Mouse (Mus musculus): ENCODE results near the gene Asic2. TPM values are rescaled to one million over a fixed set of nuclear protein-coding genes. Genes with fewer than 3 reads are reported as not detected.

Gene Asic2
- total and polyA plus RNA-seq, 3 experiments: not detected

GRCm38 (mm10) chr11:81634360-81635350, 333.6 kb downstream of the Asic2 start:
- DNase-seq (ENCODE audit: low read depth, low spot score): peak; percentile 36

GRCm38 (mm10) chr11:81625199-81625598, 343.1 kb downstream of the Asic2 start:
- no peaks in the 10 kb centered on the region for H3K36me3 ChIP-seq (ENCODE audit: control insufficient read depth in 1 of 2, insufficient read depth in 2 of 2, low read length in 2 of 2)
- no peaks in the 10 kb centered on the region for H3K79me2 ChIP-seq (ENCODE audit: control insufficient read depth, insufficient read depth, low read length, poor library complexity)
- H3K27me3 ChIP-seq (ENCODE audit: control insufficient read depth in 1 of 2, insufficient read depth in 2 of 2, low read length in 2 of 2): no peaks in the 10 kb centered on the region
- H3K4me1 ChIP-seq (ENCODE audit: control insufficient read depth in 1 of 2, insufficient read depth in 2 of 2, low read length in 2 of 2): no peaks in the 10 kb centered on the region
- TF ChIP-seq USF1 (IDR thresholded peaks at IDR 0.05; ENCODE audit: low read depth, low read length) (no peak), POLR2A (IDR thresholded peaks at IDR 0.05; ENCODE audit: control insufficient read depth in 1 of 2, insufficient read depth in 1 of 2, low read depth in 1 of 2, low read length in 2 of 2, poor library complexity in 1 of 2) (no peak)
- H3K9me3 ChIP-seq (replicated peaks; ENCODE audit: insufficient read depth, low read length): no peaks in the 10 kb centered on the region
- H3K27ac ChIP-seq (ENCODE audit: control insufficient read depth, low read depth, low read length): no peak overlapping the region
- H3K4me3 ChIP-seq (ENCODE audit: control insufficient read depth in 1 of 2, insufficient read depth in 1 of 2, low read depth in 2 of 2, low read length in 2 of 2): no peak overlapping the region
- DNase-seq (ENCODE audit: low read depth, low spot score): no peak
- no peak overlapping the region for H3K9ac ChIP-seq (ENCODE audit: control insufficient read depth, low read depth, low read length, poor library complexity, severe bottlenecking)

More at GRCm38 (mm10) chr11:81634360-81635350, 333.6 kb downstream of the Asic2 start:
- Histone ChIP-seq H3K4me1 (ENCODE audit: control insufficient read depth in 1 of 2, insufficient read depth in 2 of 2, low read length in 2 of 2) (no peaks in the 10 kb centered on the region), H3K4me3 (ENCODE audit: control insufficient read depth in 1 of 2, insufficient read depth in 1 of 2, low read depth in 2 of 2, low read length in 2 of 2) (no peak overlapping the region), H3K9ac (ENCODE audit: control insufficient read depth, low read depth, low read length, poor library complexity, severe bottlenecking) (no peak overlapping the region), H3K79me2 (ENCODE audit: control insufficient read depth, insufficient read depth, low read length, poor library complexity) (no peaks in the 10 kb centered on the region), H3K36me3 (ENCODE audit: control insufficient read depth in 1 of 2, insufficient read depth in 2 of 2, low read length in 2 of 2) (no peaks in the 10 kb centered on the region), H3K27me3 (ENCODE audit: control insufficient read depth in 1 of 2, insufficient read depth in 2 of 2, low read length in 2 of 2) (no peaks in the 10 kb centered on the region), H3K9me3 (replicated peaks; ENCODE audit: insufficient read depth, low read length) (no peaks in the 10 kb centered on the region), H3K27ac (ENCODE audit: control insufficient read depth, low read depth, low read length) (no peak overlapping the region)
- TF ChIP-seq MYB (IDR thresholded peaks at IDR 0.05; ENCODE audit: low read depth, low read length) (no peak), CTCF (IDR thresholded peaks at IDR 0.05 in 2 of 3, conservative IDR thresholded peaks at IDR 0.05 in 1 of 3; ENCODE audit: control insufficient read depth in 1 of 3, insufficient read depth in 1 of 3, low read depth in 2 of 3, low read length in 3 of 3, poor library complexity in 1 of 3, severe bottlenecking in 1 of 3) (peak; percentile 49 to 72 (median 62)), KAT2A (conservative IDR thresholded peaks at IDR 0.05; ENCODE audit: low read depth, low read length) (no peak), MXI1 (IDR thresholded peaks at IDR 0.05; ENCODE audit: low read depth, low read length) (no peak), POLR2AphosphoS2 (IDR thresholded peaks at IDR 0.05; ENCODE audit: low read length) (no peak), RAD21 (IDR thresholded peaks at IDR 0.05; ENCODE audit: low read depth, low read length) (peak; percentile 44)

GRCm38 (mm10) chr11:81620516-81620915, 347.7 kb downstream of the Asic2 start:
- no peaks in the 10 kb centered on the region for H3K79me2 ChIP-seq (ENCODE audit: control insufficient read depth, insufficient read depth, low read length, poor library complexity)
- H3K4me1 ChIP-seq (ENCODE audit: control insufficient read depth in 1 of 2, insufficient read depth in 2 of 2, low read length in 2 of 2): no peaks in the 10 kb centered on the region
- H3K27me3 ChIP-seq (ENCODE audit: control insufficient read depth in 1 of 2, insufficient read depth in 2 of 2, low read length in 2 of 2): no peaks in the 10 kb centered on the region
- no peaks in the 10 kb centered on the region for H3K9me3 ChIP-seq (replicated peaks; ENCODE audit: insufficient read depth, low read length)
- no peak overlapping the region for H3K27ac ChIP-seq (ENCODE audit: control insufficient read depth, low read depth, low read length)
- TF ChIP-seq MAZ (IDR thresholded peaks at IDR 0.05; ENCODE audit: low read depth, low read length): no peak
- no peak for TF ChIP-seq TCF12 (IDR thresholded peaks at IDR 0.05; ENCODE audit: low read depth, low read length)
- TF ChIP-seq TBP (IDR thresholded peaks at IDR 0.05; ENCODE audit: low read depth, low read length): no peak
- TF ChIP-seq NRF1 (IDR thresholded peaks at IDR 0.05; ENCODE audit: insufficient read depth, low read depth, low read length, poor library complexity, severe bottlenecking): no peak
- TF ChIP-seq MXI1 (IDR thresholded peaks at IDR 0.05; ENCODE audit: low read depth, low read length): no peak
- TF ChIP-seq KAT2A (conservative IDR thresholded peaks at IDR 0.05; ENCODE audit: low read depth, low read length): no peak
- no peak for TF ChIP-seq EP300 (IDR thresholded peaks at IDR 0.05; ENCODE audit: low read depth in 1 of 2, low read length in 2 of 2)
- TF ChIP-seq HCFC1 (IDR thresholded peaks at IDR 0.05; ENCODE audit: low read depth, low read length): no peak
- no peak for TF ChIP-seq MAX (IDR thresholded peaks at IDR 0.05; ENCODE audit: low read length)
- TF ChIP-seq ZKSCAN1 (IDR thresholded peaks at IDR 0.05; ENCODE audit: low read depth, low read length): no peak
- TF ChIP-seq CTCF (IDR thresholded peaks at IDR 0.05 in 2 of 3, conservative IDR thresholded peaks at IDR 0.05 in 1 of 3; ENCODE audit: control insufficient read depth in 1 of 3, insufficient read depth in 1 of 3, low read depth in 2 of 3, low read length in 3 of 3, poor library complexity in 1 of 3, severe bottlenecking in 1 of 3): no peak
- no peak for TF ChIP-seq NELFE (IDR thresholded peaks at IDR 0.05; ENCODE audit: low read depth, low read length)
- no peak for TF ChIP-seq MYB (IDR thresholded peaks at IDR 0.05; ENCODE audit: low read depth, low read length)
- TF ChIP-seq SIN3A (IDR thresholded peaks at IDR 0.05; ENCODE audit: low read length): no peak
- TF ChIP-seq BHLHE40 (IDR thresholded peaks at IDR 0.05; ENCODE audit: borderline replicate concordance, low read depth, low read length): no peak
- TF ChIP-seq GATA1 (IDR thresholded peaks at IDR 0.05; ENCODE audit: low read depth, low read length): no peak
- TF ChIP-seq USF2 (IDR thresholded peaks at IDR 0.05; ENCODE audit: borderline replicate concordance in 1 of 2, insufficient read depth in 1 of 2, low read depth in 1 of 2, low read length in 2 of 2): no peak
- TF ChIP-seq POLR2A (IDR thresholded peaks at IDR 0.05; ENCODE audit: control insufficient read depth in 1 of 2, insufficient read depth in 1 of 2, low read depth in 1 of 2, low read length in 2 of 2, poor library complexity in 1 of 2): no peak
- TF ChIP-seq UBTF (IDR thresholded peaks at IDR 0.05; ENCODE audit: borderline replicate concordance, insufficient read depth, low read depth, low read length): no peak
- DNase-seq (ENCODE audit: low read depth, low spot score): no peak
- H3K4me3 ChIP-seq (ENCODE audit: control insufficient read depth in 1 of 2, insufficient read depth in 1 of 2, low read depth in 2 of 2, low read length in 2 of 2): no peak overlapping the region
- H3K9ac ChIP-seq (ENCODE audit: control insufficient read depth, low read depth, low read length, poor library complexity, severe bottlenecking): no peak overlapping the region
- no peaks in the 10 kb centered on the region for H3K36me3 ChIP-seq (ENCODE audit: control insufficient read depth in 1 of 2, insufficient read depth in 2 of 2, low read length in 2 of 2)
